Mouse (Mus musculus): ENCODE measurements at regions not wholly inside any gene's neighbourhood (a gene's known extent, or its start where the extent isn't known, plus 50 kb on each side); places are given as distances from the start of the nearest gene placed in this dataset.

DNA sequence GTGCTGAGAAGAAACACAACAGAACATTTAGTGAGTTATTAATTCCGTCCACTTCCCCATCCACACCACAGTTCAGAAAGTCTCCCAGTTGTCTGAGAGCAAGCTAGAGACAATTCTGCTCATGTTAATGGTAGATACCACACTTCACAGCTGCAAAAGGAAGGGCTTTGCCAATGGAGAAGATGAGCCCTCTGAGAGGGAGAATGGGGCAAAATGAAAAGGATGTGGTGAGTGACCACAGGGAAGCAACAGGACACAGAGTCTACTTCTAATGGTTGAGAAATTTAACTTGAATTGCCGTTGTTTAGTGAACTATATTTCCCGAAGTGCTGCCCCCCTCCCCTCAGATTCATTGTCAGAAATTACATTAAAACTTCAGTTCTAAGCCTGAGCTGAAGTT lies 582.7 kb downstream of the Lmo4 start:
- TF ChIP-seq CTCF (IDR thresholded peaks at IDR 0.05; ENCODE audit: low read depth, low read length) (no peak), POLR2A (IDR thresholded peaks at IDR 0.05; ENCODE audit: extremely low read depth, insufficient read depth, low read length) (no peak)

Data from liver, adult 2 months (tissue).